Mouse (Mus musculus): ENCODE data around the gene Plekha5. TPM values are rescaled to one million over a fixed set of nuclear protein-coding genes. Genes with fewer than 3 reads are reported as not detected.

The Plekha5 gene
- total RNA-seq, 2 experiments from 2014 or later, result 38.3 to 39.2 TPM

GRCm38 (mm10) chr6:140633616-140634015, 209.8 kb downstream of the Plekha5 start:
- intact Hi-C loops (cut with DNase I), result no loop called here
- peak in 1 of 2 experiments; percentile 41 for DNase-seq

- no peak for DNase-seq
- intact Hi-C loops (cut with DNase I), result no loop called here
These were observed 212.4 kb downstream of the Plekha5 start for GRCm38 (mm10) chr6:140636290-140636689.

- intact Hi-C loops (cut with DNase I), result no loop called here
- DNase-seq, result no peak
These were observed 218.2 kb downstream of the Plekha5 start for GRCm38 (mm10) chr6:140642010-140642409.

DNA sequence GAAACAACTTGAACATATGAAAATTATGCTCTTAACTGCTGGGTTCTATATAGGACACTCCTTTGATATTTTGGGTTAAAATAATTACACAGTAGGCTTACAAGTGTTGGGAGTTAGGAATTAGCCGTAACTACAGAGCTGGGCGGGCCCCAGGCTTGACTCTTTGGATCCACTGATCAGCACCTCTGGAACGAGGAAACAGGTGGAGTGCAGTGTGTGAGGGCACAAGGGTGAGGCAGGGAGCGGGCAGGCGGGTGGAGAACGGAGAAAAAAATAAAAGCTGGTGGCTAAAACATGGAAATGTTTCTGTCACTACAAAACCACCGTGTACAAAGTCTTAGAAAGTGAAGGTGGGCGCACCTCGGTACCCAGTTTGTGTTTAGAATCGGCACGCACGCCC, 218.8 kb downstream of the Plekha5 start:
- intact Hi-C loops (cut with DNase I), result no loop called here

GRCm38 (mm10) chr6:140645931-140646330, 222.1 kb downstream of the Plekha5 start:
- intact Hi-C loops (cut with DNase I), result loop anchor here (2.0 kb wide), 1 partner anchor 67 kb away; no protein-coding TSS in a partner anchor
- DNase-seq, result no peak

More for the DNA sequence above, 218.8 kb downstream of the Plekha5 start:
- DNase-seq, result no peak

Other genes with a start within 250 kb of the Plekha5 start
- 10 to 100 TPM; 47.2 to 51.0 TPM for gene Aebp2, start 198.6 kb downstream of the Plekha5 start, total RNA-seq (2021)

Data from heart, postnatal 10 days (tissue).